Mouse (Mus musculus): ENCODE results near the gene Plpp3. TPM values are rescaled to one million over a fixed set of nuclear protein-coding genes. Genes with fewer than 3 reads are reported as not detected.

The Plpp3 gene
- 46.7 TPM for polyA plus RNA-seq (2014; fragmentation: Illumina TruSeq; extraction: RNeasy Lipid Tissue Mini Kit (QIAGEN cat#74804); ENCODE audit: low read depth, low replicate concordance)

GRCm38 (mm10) chr4:105157276-105158168 lies at the start of gene Plpp3:
Gene Plpp3, plus strand, starts transcription at chr4:105157347.

GRCm38 (mm10) chr4:105109199-105109989 lies 47.8 kb upstream of the Plpp3 start, which contains the start of gene Prkaa2:
Gene Prkaa2, minus strand, starts transcription at chr4:105109890.

Other genes with a start within 250 kb of the Plpp3 start
- gene Fyb2, start 243.9 kb upstream of the Plpp3 start, polyA plus RNA-seq (2014; fragmentation: Illumina TruSeq; extraction: RNeasy Lipid Tissue Mini Kit (QIAGEN cat#74804); ENCODE audit: low read depth, low replicate concordance) = 1.5 TPM
- gene Prkaa2, start 47.5 kb upstream of the Plpp3 start, polyA plus RNA-seq (2014; fragmentation: Illumina TruSeq; extraction: RNeasy Lipid Tissue Mini Kit (QIAGEN cat#74804); ENCODE audit: low read depth, low replicate concordance) = 147 TPM